Mouse (Mus musculus): ENCODE data around the gene Alyref. TPM values are rescaled to one million over a fixed set of nuclear protein-coding genes. Genes with fewer than 3 reads are reported as not detected.

Alyref gene
- polyA plus RNA-seq, 1 experiment from 2014 or later: 405 TPM

- Histone ChIP-seq H3K9me3 (no peaks in the 10 kb centered on the region), H3K4me1 (peaks cover 19% of the 10 kb centered on the region), H3K27me3 (peaks cover 6% of the 10 kb centered on the region), H3K27ac (no peak overlapping the region), H3K36me3 (peaks cover 73% of the 10 kb centered on the region), H3K4me3 (no peak overlapping the region), H3K9ac (no peak overlapping the region), H3K4me2 (no peak overlapping the region)
- WGBS: 88% methylated on average over 9 of the region's 9 CpGs
- ATAC-seq (ENCODE audit: insufficient number of reproducible peaks, low FRiP score, low TSS enrichment, low read depth): no peak
Observed at GRCm38 (mm10) chr11:120610477-120611046, 12.4 kb upstream of the Alyref start.

- H3K9ac ChIP-seq: no peak overlapping the region
- ATAC-seq (ENCODE audit: insufficient number of reproducible peaks, low FRiP score, low TSS enrichment, low read depth): no peak
- no peaks in the 10 kb centered on the region for H3K9me3 ChIP-seq
- no peak overlapping the region for H3K4me2 ChIP-seq
- WGBS: 35% methylated on average over 8 of the region's 8 CpGs
- peaks cover 77% of the 10 kb centered on the region for H3K36me3 ChIP-seq
- peaks cover 6% of the 10 kb centered on the region for H3K27me3 ChIP-seq
- no peak overlapping the region for H3K4me3 ChIP-seq
- H3K27ac ChIP-seq: no peak overlapping the region
- peaks cover 19% of the 10 kb centered on the region for H3K4me1 ChIP-seq
Observed at GRCm38 (mm10) chr11:120609250-120609649, 11.1 kb upstream of the Alyref start.

- Histone ChIP-seq H3K4me1 (peaks cover 19% of the 10 kb centered on the region), H3K27ac (no peak within 1 kb of the TSS), H3K4me3 (peak within 1 kb of the TSS; percentile 33), H3K27me3 (peaks cover 6% of the 10 kb centered on the region), H3K9ac (peak within 1 kb of the TSS; percentile 26), H3K4me2 (peak within 1 kb of the TSS; percentile 58), H3K9me3 (no peaks in the 10 kb centered on the region), H3K36me3 (peaks cover 78% of the 10 kb centered on the region)
- ATAC-seq (ENCODE audit: insufficient number of reproducible peaks, low FRiP score, low TSS enrichment, low read depth): no peak
- 5% methylated on average over 45 of the region's 45 CpGs for WGBS
Observed at GRCm38 (mm10) chr11:120608241-120609034, 10.3 kb upstream of the Alyref start, which contains the start of gene Npb. Npb (plus strand) TSS chr11:120608477.

GRCm38 (mm10) chr11:120606764-120607163, 8.6 kb upstream of the Alyref start:
- Histone ChIP-seq H3K9ac (no peak overlapping the region), H3K36me3 (peaks cover 78% of the 10 kb centered on the region)

GRCm38 (mm10) chr11:120605667-120606066, 7.5 kb upstream of the Alyref start:
- Histone ChIP-seq H3K9me3 (no peaks in the 10 kb centered on the region), H3K4me2 (no peak overlapping the region), H3K27ac (no peak overlapping the region), H3K4me3 (no peak overlapping the region), H3K9ac (no peak overlapping the region), H3K36me3 (peaks cover 72% of the 10 kb centered on the region), H3K4me1 (peaks cover 19% of the 10 kb centered on the region), H3K27me3 (peaks cover 6% of the 10 kb centered on the region)
- WGBS: 89% methylated on average over 7 of the region's 7 CpGs
- no peak for ATAC-seq (ENCODE audit: insufficient number of reproducible peaks, low FRiP score, low TSS enrichment, low read depth)

More at GRCm38 (mm10) chr11:120606764-120607163, 8.6 kb upstream of the Alyref start:
- Histone ChIP-seq H3K4me1 (peaks cover 19% of the 10 kb centered on the region), H3K27me3 (peaks cover 6% of the 10 kb centered on the region), H3K4me3 (no peak overlapping the region), H3K4me2 (no peak overlapping the region), H3K9me3 (no peaks in the 10 kb centered on the region), H3K27ac (no peak overlapping the region)
- ATAC-seq (ENCODE audit: insufficient number of reproducible peaks, low FRiP score, low TSS enrichment, low read depth): no peak
- 82% methylated on average over 4 of the region's 4 CpGs for WGBS

GRCm38 (mm10) chr11:120603545-120603944, 5.4 kb upstream of the Alyref start:
- ATAC-seq (ENCODE audit: insufficient number of reproducible peaks, low FRiP score, low TSS enrichment, low read depth): no peak
- no peaks in the 10 kb centered on the region for H3K9me3 ChIP-seq
- H3K4me3 ChIP-seq: no peak overlapping the region
- WGBS: 79% methylated on average over 2 of the region's 2 CpGs
- H3K4me1 ChIP-seq: peaks cover 17% of the 10 kb centered on the region
- H3K27me3 ChIP-seq: peaks cover 3% of the 10 kb centered on the region; the same call in 1 of the 2 replicates
- no peak overlapping the region for H3K4me2 ChIP-seq
- peaks cover 61% of the 10 kb centered on the region for H3K36me3 ChIP-seq
- no peak overlapping the region for H3K9ac ChIP-seq
- H3K27ac ChIP-seq: no peak overlapping the region

- WGBS: 94% methylated on average over 3 of the region's 3 CpGs
Observed at GRCm38 (mm10) chr11:120600716-120601115, 2.6 kb upstream of the Alyref start.

GRCm38 (mm10) chr11:120598990-120599549, 905 bp upstream of the Alyref start:
- no peak for ATAC-seq (ENCODE audit: insufficient number of reproducible peaks, low FRiP score, low TSS enrichment, low read depth)
- WGBS: 40% methylated on average over 17 of the region's 17 CpGs
- Histone ChIP-seq H3K4me1 (peaks cover 27% of the 10 kb centered on the region), H3K27ac (peak overlapping the region; percentile 93), H3K27me3 (no peaks in the 10 kb centered on the region), H3K4me2 (peak overlapping the region; percentile 74), H3K9me3 (no peaks in the 10 kb centered on the region), H3K4me3 (peak overlapping the region; percentile 95), H3K36me3 (peaks cover 56% of the 10 kb centered on the region), H3K9ac (peak overlapping the region; percentile 97)

More at GRCm38 (mm10) chr11:120600716-120601115, 2.6 kb upstream of the Alyref start:
- H3K4me1 ChIP-seq: peaks cover 24% of the 10 kb centered on the region
- no peak overlapping the region for H3K4me3 ChIP-seq
- H3K27me3 ChIP-seq: no peaks in the 10 kb centered on the region
- H3K9me3 ChIP-seq: no peaks in the 10 kb centered on the region
- peaks cover 58% of the 10 kb centered on the region for H3K36me3 ChIP-seq
- H3K9ac ChIP-seq: no peak overlapping the region
- no peak for ATAC-seq (ENCODE audit: insufficient number of reproducible peaks, low FRiP score, low TSS enrichment, low read depth)
- no peak overlapping the region for H3K27ac ChIP-seq
- no peak overlapping the region for H3K4me2 ChIP-seq

- Histone ChIP-seq H3K4me3 (peak overlapping the region; percentile 95), H3K4me2 (peak overlapping the region; percentile 86), H3K36me3 (peaks cover 56% of the 10 kb centered on the region), H3K9me3 (no peaks in the 10 kb centered on the region), H3K9ac (peak overlapping the region; percentile 97), H3K4me1 (peaks cover 27% of the 10 kb centered on the region), H3K27me3 (no peaks in the 10 kb centered on the region), H3K27ac (peak overlapping the region; percentile 93)
- 3% methylated on average over 99 of the region's 99 CpGs for WGBS
- peak; percentile 40 for ATAC-seq (ENCODE audit: insufficient number of reproducible peaks, low FRiP score, low TSS enrichment, low read depth)
Observed at GRCm38 (mm10) chr11:120597240-120598235, 627 bp downstream of the Alyref start.

- Histone ChIP-seq H3K27ac (no peak overlapping the region), H3K4me1 (no peaks in the 10 kb centered on the region), H3K4me2 (no peak overlapping the region), H3K4me3 (no peak overlapping the region), H3K9ac (no peak overlapping the region), H3K36me3 (peaks cover 80% of the 10 kb centered on the region), H3K27me3 (no peaks in the 10 kb centered on the region), H3K9me3 (no peaks in the 10 kb centered on the region)
- no peak for ATAC-seq (ENCODE audit: insufficient number of reproducible peaks, low FRiP score, low TSS enrichment, low read depth)
- WGBS: 94% methylated on average over 6 of the region's 6 CpGs
Observed at GRCm38 (mm10) chr11:120588531-120588930, 9.6 kb downstream of the Alyref start.

- Histone ChIP-seq H3K4me1 (peaks cover 24% of the 10 kb centered on the region), H3K36me3 (peaks cover 45% of the 10 kb centered on the region), H3K4me3 (no peak overlapping the region), H3K27ac (no peak overlapping the region), H3K9ac (no peak overlapping the region), H3K4me2 (no peak overlapping the region), H3K27me3 (no peaks in the 10 kb centered on the region), H3K9me3 (no peaks in the 10 kb centered on the region)
- WGBS: 87% methylated on average over 1 of the region's 1 CpGs
- ATAC-seq (ENCODE audit: insufficient number of reproducible peaks, low FRiP score, low TSS enrichment, low read depth): no peak
Observed at GRCm38 (mm10) chr11:120583937-120584336, 14.2 kb downstream of the Alyref start.
